Mouse (Mus musculus) forebrain, embryonic 10.5 days (tissue): ENCODE data around the gene Ntm. TPM values are rescaled to one million over a fixed set of nuclear protein-coding genes. Genes with fewer than 3 reads are reported as not detected.

Experiments used
- DNase-seq: peaks from one replicate; pipeline ENCODE4 v3.0.0-alpha.2; 2017; ENCODE audit warnings: low spot score; ENCODE audit errors: extremely low spot score
- H3K27ac ChIP-seq: fragments of 300-500 bp; sonication (generic); 2 replicates; pipeline ENCODE4 v1.5.1; 2016; ENCODE audit warnings: mild to moderate bottlenecking
- H3K27me3 ChIP-seq: fragments of 300-500 bp; sonication (generic); 2 replicates; pipeline ENCODE4 v1.6.1; 2016; ENCODE audit warnings: mild to moderate bottlenecking; ENCODE audit not compliant: poor library complexity, severe bottlenecking
- H3K36me3 ChIP-seq: fragments of 300-500 bp; sonication (generic); replicated peaks from 2 replicates; pipeline ENCODE4 v1.6.1; 2016; ENCODE audit warnings: mild to moderate bottlenecking, moderate library complexity
- H3K4me1 ChIP-seq: fragments of 300-500 bp; sonication (generic); 2 replicates; pipeline ENCODE4 v1.6.1; 2016
- H3K4me3 ChIP-seq: fragments of 300-500 bp; sonication (generic); 2 replicates; pipeline ENCODE4 v1.5.1; 2016; ENCODE audit warnings: mild to moderate bottlenecking, moderate library complexity
- H3K9me3 ChIP-seq: fragments of 300-500 bp; sonication (generic); 2 replicates; pipeline ENCODE4 v1.6.1; 2016; ENCODE audit warnings: mild to moderate bottlenecking, moderate library complexity
- WGBS: fragments of 180-500 bp; shearing (Covaris S2); methylation state at CpG from one replicate; pipeline ENCODE4 v1.1.7; 2016; 5-methylcytosine and 5-hydroxymethylcytosine counted together
- polyA plus RNA-seq: library from polyadenylated mRNA; unstranded; fragments of >200 nt; fragmentation: Nextera tagmentation; extraction: Ambion mirVana; gene quantifications from 2 replicates; pipeline ENCODE4 v1.2.1, GENCODE M21; 2016

Ntm gene
- polyA plus RNA-seq, 1 experiment from 2014 or later: 6.5 TPM

GRCm38 (mm10) chr9:29369621-29370020 lies 593.3 kb downstream of the Ntm start:
- Histone ChIP-seq H3K36me3 (no peaks in the 10 kb centered on the region), H3K27me3 (peaks cover 27% of the 10 kb centered on the region), H3K4me1 (peaks cover 29% of the 10 kb centered on the region), H3K9me3 (no peaks in the 10 kb centered on the region), H3K27ac (no peak overlapping the region), H3K4me3 (no peak overlapping the region)
- no peak for DNase-seq
- WGBS: 79% methylated on average over 3 of the region's 3 CpGs

DNA sequence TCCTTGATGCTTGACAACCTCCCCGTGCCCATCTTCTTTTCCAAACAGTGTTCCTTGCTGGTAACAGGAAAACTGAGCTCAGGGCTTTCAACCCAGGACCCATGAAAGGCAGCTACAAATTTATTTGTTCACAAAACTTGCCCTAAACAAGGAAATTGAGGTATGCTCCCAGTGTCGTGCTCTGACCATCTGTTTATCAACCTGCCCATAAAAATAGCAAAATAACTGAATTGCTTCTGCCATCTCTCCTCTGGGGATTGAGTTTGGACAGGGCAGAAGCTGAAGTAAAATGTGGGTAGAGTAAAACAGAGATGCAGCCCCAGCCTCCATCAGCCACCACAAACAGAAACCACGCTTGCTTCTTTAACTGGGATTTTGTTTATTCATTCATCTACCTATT lies 594.6 kb downstream of the Ntm start:
- Histone ChIP-seq H3K36me3 (no peaks in the 10 kb centered on the region), H3K4me3 (no peak overlapping the region), H3K27me3 (peaks cover 40% of the 10 kb centered on the region), H3K4me1 (peaks cover 29% of the 10 kb centered on the region), H3K27ac (no peak overlapping the region), H3K9me3 (no peaks in the 10 kb centered on the region)
- no peak for DNase-seq
- 75% methylated on average over 3 of the region's 3 CpGs for WGBS

DNA sequence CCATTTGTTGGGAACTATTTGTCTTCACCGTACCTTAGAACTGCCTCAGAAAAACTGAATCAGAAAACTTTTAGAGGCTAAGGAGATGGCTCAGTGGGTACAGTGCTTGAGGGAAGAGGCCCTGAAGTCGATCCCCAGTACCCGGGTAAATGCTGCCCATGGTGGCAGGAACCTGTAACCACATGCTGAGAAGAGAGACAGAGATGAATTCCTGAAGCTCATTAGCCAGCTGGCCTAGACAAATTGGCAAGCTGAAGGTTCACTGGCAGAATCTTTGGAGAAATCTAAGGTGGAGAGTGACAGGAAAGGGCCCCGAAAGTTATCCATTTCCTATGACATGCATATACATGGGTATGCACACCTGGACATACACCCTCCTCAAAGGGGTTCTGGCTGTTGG lies 605.1 kb downstream of the Ntm start:
- Histone ChIP-seq H3K27me3 (no peaks in the 10 kb centered on the region), H3K36me3 (no peaks in the 10 kb centered on the region), H3K9me3 (no peaks in the 10 kb centered on the region), H3K4me1 (0 out of 2 replicates have a peak, but pooled peaks cover 1% of the 10 kb centered on the region), H3K27ac (no peak overlapping the region), H3K4me3 (no peak overlapping the region)
- 86% methylated on average over 4 of the region's 4 CpGs for WGBS
- DNase-seq: no peak

GRCm38 (mm10) chr9:29342303-29342702 lies 620.6 kb downstream of the Ntm start:
- no peak overlapping the region for H3K4me3 ChIP-seq
- WGBS: 91% methylated on average over 7 of the region's 7 CpGs
- no peaks in the 10 kb centered on the region for H3K27me3 ChIP-seq
- no peak for DNase-seq
- no peak overlapping the region for H3K27ac ChIP-seq
- no peaks in the 10 kb centered on the region for H3K9me3 ChIP-seq
- no peaks in the 10 kb centered on the region for H3K36me3 ChIP-seq
- H3K4me1 ChIP-seq: no peaks in the 10 kb centered on the region

- Histone ChIP-seq H3K27me3 (no peaks in the 10 kb centered on the region), H3K4me3 (no peak overlapping the region), H3K36me3 (no peaks in the 10 kb centered on the region), H3K9me3 (no peaks in the 10 kb centered on the region), H3K4me1 (no peaks in the 10 kb centered on the region), H3K27ac (no peak overlapping the region)
- DNase-seq: no peak
- WGBS: 96% methylated on average over 3 of the region's 3 CpGs
These were observed 621.6 kb downstream of the Ntm start for GRCm38 (mm10) chr9:29341292-29341691.

GRCm38 (mm10) chr9:29335671-29336070 lies 627.3 kb downstream of the Ntm start:
- no peaks in the 10 kb centered on the region for H3K36me3 ChIP-seq
- no peak overlapping the region for H3K27ac ChIP-seq
- peaks cover 8% of the 10 kb centered on the region for H3K4me1 ChIP-seq
- 78% methylated on average over 2 of the region's 2 CpGs for WGBS
- no peaks in the 10 kb centered on the region for H3K9me3 ChIP-seq
- DNase-seq: no peak
- no peak overlapping the region for H3K4me3 ChIP-seq
- no peaks in the 10 kb centered on the region for H3K27me3 ChIP-seq

GRCm38 (mm10) chr9:29332296-29333090 lies 630.4 kb downstream of the Ntm start:
- Histone ChIP-seq H3K4me1 (peaks cover 8% of the 10 kb centered on the region), H3K9me3 (no peaks in the 10 kb centered on the region), H3K36me3 (no peaks in the 10 kb centered on the region), H3K4me3 (no peak overlapping the region), H3K27me3 (no peaks in the 10 kb centered on the region), H3K27ac (no peak overlapping the region)
- no peak for DNase-seq
- 50% methylated on average over 3 of the region's 3 CpGs for WGBS

DNA sequence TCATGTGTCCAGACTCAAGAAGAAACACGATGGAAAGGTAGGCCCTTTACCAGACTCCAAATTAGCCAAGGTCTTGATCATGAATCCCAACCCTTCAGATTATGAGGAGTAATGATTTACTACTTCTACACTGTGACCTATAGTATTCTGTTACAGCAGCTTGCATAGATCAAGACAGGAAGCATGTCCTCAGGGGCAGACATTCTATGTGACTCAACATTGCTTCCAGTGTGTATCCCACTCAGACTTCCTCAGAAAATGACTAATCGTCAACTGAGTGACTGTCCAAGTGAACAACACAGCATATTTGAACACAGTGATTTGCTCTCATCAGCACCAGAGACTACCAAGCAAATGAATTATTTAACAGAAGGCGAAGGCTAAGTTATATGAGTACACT lies 632.5 kb downstream of the Ntm start:
- 83% methylated on average over 3 of the region's 3 CpGs for WGBS
- H3K27me3 ChIP-seq: no peaks in the 10 kb centered on the region
- DNase-seq: no peak

GRCm38 (mm10) chr9:29326283-29326682 lies 636.7 kb downstream of the Ntm start:
- Histone ChIP-seq H3K9me3 (no peaks in the 10 kb centered on the region), H3K4me3 (no peak overlapping the region), H3K4me1 (no peaks in the 10 kb centered on the region), H3K36me3 (no peaks in the 10 kb centered on the region), H3K27ac (no peak overlapping the region), H3K27me3 (no peaks in the 10 kb centered on the region)
- no peak for DNase-seq
- WGBS: 98% methylated on average over 3 of the region's 3 CpGs

More for the DNA sequence above, 632.5 kb downstream of the Ntm start:
- no peaks in the 10 kb centered on the region for H3K9me3 ChIP-seq
- H3K36me3 ChIP-seq: no peaks in the 10 kb centered on the region
- H3K4me1 ChIP-seq: peaks cover 8% of the 10 kb centered on the region
- no peak overlapping the region for H3K27ac ChIP-seq
- H3K4me3 ChIP-seq: no peak overlapping the region

DNA sequence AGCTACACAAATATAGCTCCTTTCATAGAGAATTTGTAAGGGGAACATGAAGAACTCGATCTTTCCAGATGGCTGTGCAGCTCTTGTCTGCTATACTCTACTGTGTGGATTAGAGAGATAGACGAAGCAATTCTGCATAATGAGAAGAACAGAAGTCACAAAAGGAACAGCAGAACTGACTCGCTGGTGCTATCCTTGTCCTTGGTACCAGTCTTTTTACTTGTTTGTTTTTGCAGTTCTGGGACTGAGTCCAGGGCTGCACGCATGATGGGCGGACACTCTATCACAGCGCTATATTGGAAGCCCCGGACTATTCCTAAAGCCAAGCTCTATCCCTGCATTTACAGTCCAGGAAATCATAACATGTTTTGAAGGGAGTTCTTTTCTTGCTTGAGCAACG lies 637.8 kb downstream of the Ntm start:
- no peak overlapping the region for H3K27ac ChIP-seq
- no peaks in the 10 kb centered on the region for H3K27me3 ChIP-seq
- no peaks in the 10 kb centered on the region for H3K9me3 ChIP-seq
- no peaks in the 10 kb centered on the region for H3K36me3 ChIP-seq
- DNase-seq: no peak
- H3K4me1 ChIP-seq: no peaks in the 10 kb centered on the region
- 91% methylated on average over 8 of the region's 8 CpGs for WGBS
- no peak overlapping the region for H3K4me3 ChIP-seq

DNA sequence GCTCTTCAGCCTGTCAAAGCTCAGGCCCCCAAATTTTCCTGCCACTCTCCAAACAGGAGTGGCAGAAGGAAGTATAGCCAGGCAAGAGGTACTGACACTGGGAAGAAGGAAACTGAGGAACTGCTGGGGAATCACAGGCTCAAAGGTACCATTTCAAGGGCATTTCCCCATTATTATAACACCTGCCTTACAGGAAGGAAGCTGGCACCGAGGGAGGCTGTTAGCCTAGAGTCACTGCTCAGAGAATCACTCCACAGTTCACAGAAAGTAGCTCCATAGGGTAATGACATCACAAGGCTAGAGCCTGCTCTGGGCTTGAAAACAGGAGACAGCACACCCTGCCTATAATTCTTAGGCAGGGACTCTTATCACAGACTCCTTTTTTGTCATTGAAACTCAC lies 643.7 kb downstream of the Ntm start:
- DNase-seq: no peak
- Histone ChIP-seq H3K4me3 (no peak overlapping the region), H3K36me3 (no peaks in the 10 kb centered on the region), H3K4me1 (peaks cover 25% of the 10 kb centered on the region), H3K27ac (no peak overlapping the region), H3K9me3 (no peaks in the 10 kb centered on the region), H3K27me3 (peaks cover 18% of the 10 kb centered on the region; the same call in 1 of the 2 replicates)
- whole genome bisulfite sequencing: 86% methylated on average over 1 of the region's 1 CpGs

DNA sequence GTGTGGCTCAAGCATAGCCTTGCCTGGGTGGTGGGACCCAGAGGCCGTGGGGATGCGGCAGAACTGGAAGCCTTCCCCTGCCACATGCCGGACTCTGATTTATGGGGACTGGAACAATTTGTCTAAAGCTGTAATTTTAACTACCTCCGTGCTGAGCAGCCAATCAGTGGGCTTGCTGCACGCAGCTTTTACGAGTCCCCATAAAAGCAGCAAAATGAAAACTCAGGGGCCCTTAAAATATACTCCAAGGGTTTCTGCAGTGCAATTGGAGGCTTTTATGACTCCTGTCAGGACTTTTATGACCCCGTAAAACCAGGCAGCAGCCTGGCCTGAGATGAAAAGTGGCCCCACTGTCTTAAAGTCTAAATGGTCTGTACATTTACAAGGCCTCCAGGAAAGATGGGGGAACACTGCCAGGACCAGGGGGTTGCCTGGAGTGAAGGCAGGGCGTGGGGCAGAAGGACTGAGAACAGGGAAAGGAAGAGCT lies 644.2 kb downstream of the Ntm start:
- Histone ChIP-seq H3K36me3 (no peaks in the 10 kb centered on the region), H3K4me1 (peaks cover 27% of the 10 kb centered on the region), H3K27ac (no peak overlapping the region), H3K4me3 (no peak overlapping the region), H3K9me3 (no peaks in the 10 kb centered on the region), H3K27me3 (peaks cover 18% of the 10 kb centered on the region; the same call in 1 of the 2 replicates)
- no peak for DNase-seq
- WGBS: 85% methylated on average over 8 of the region's 8 CpGs

- 54% methylated on average over 3 of the region's 3 CpGs for WGBS
- DNase-seq: no peak
- H3K36me3 ChIP-seq: no peaks in the 10 kb centered on the region
- peaks cover 18% of the 10 kb centered on the region; the same call in 1 of the 2 replicates for H3K27me3 ChIP-seq
- H3K27ac ChIP-seq: no peak overlapping the region
- H3K4me3 ChIP-seq: no peak overlapping the region
- peaks cover 32% of the 10 kb centered on the region for H3K4me1 ChIP-seq
- no peaks in the 10 kb centered on the region for H3K9me3 ChIP-seq
These were observed 645.3 kb downstream of the Ntm start for GRCm38 (mm10) chr9:29317623-29318022.
